Mouse (Mus musculus) intestine, postnatal 0 days (tissue): ENCODE data around the gene Rbm47. TPM values are rescaled to one million over a fixed set of nuclear protein-coding genes. Genes with fewer than 3 reads are reported as not detected.

Experiments used
- ATAC-seq: fragments of 200-750 bp; cut with Nextera tagmentation; 2 replicates; pipeline ENCODE4 v1.8.0; 2017; ENCODE audit warnings: mild to moderate bottlenecking, moderate TSS enrichment, moderate library complexity
- H3K27ac ChIP-seq: fragments of 300-500 bp; sonication (generic); 2 replicates; pipeline ENCODE4 v1.5.1; 2014; ENCODE audit warnings: mild to moderate bottlenecking, low read depth, low read length, moderate library complexity
- H3K27me3 ChIP-seq: fragments of 300-500 bp; sonication (generic); replicated peaks from 2 replicates; pipeline ENCODE4 v1.6.1; 2014; ENCODE audit warnings: low read length, mixed read lengths; ENCODE audit not compliant: control insufficient read depth, insufficient read depth
- H3K36me3 ChIP-seq: fragments of 300-500 bp; sonication (generic); 2 replicates; pipeline ENCODE4 v1.6.1; 2014; ENCODE audit warnings: mild to moderate bottlenecking, moderate library complexity; ENCODE audit not compliant: control insufficient read depth, insufficient read depth
- H3K4me1 ChIP-seq: fragments of 300-500 bp; sonication (generic); replicated peaks from 2 replicates; pipeline ENCODE4 v1.6.1; 2014; ENCODE audit warnings: antibody characterized with exemption, low read length, mixed read lengths; ENCODE audit not compliant: control insufficient read depth, insufficient read depth
- H3K4me2 ChIP-seq: fragments of 300-500 bp; sonication (generic); replicated peaks from 2 replicates; pipeline ENCODE4 v1.6.1; 2014; ENCODE audit warnings: low read depth, mild to moderate bottlenecking, moderate library complexity
- H3K4me3 ChIP-seq: fragments of 300-500 bp; sonication (generic); 2 replicates; pipeline ENCODE4 v1.5.1; 2014; ENCODE audit warnings: low read depth, low read length
- H3K9ac ChIP-seq: fragments of 300-500 bp; sonication (generic); 2 replicates; pipeline ENCODE4 v1.6.1; 2014; ENCODE audit warnings: mild to moderate bottlenecking, low read depth, low read length
- H3K9me3 ChIP-seq: fragments of 300-500 bp; sonication (generic); 2 replicates; pipeline ENCODE4 v1.6.1; 2016; ENCODE audit warnings: mixed run types; ENCODE audit not compliant: control insufficient read depth
- CTCF ChIP-seq: sonication (generic); IDR thresholded peaks from 2 replicates; pipeline ENCODE4 v1.5.1; 2016; ENCODE audit warnings: low read depth, mild to moderate bottlenecking, control low read depth, antibody characterized with exemption, moderate library complexity
- WGBS: fragments of 180-500 bp; shearing (Covaris S2); extraction: QIAGEN DNeasy Blood & Tissue Kit; methylation state at CpG from one replicate; pipeline ENCODE4 v1.1.7; 2014; 5-methylcytosine and 5-hydroxymethylcytosine counted together
- polyA plus RNA-seq: library from polyadenylated mRNA; unstranded; fragments of >200 nt; fragmentation: Nextera tagmentation; extraction: Ambion mirVana; gene quantifications from 2 replicates; pipeline ENCODE4 v1.2.1, GENCODE M21; 2015

The Rbm47 gene
- polyA plus RNA-seq, 1 experiment from 2014 or later = 146 TPM

DNA sequence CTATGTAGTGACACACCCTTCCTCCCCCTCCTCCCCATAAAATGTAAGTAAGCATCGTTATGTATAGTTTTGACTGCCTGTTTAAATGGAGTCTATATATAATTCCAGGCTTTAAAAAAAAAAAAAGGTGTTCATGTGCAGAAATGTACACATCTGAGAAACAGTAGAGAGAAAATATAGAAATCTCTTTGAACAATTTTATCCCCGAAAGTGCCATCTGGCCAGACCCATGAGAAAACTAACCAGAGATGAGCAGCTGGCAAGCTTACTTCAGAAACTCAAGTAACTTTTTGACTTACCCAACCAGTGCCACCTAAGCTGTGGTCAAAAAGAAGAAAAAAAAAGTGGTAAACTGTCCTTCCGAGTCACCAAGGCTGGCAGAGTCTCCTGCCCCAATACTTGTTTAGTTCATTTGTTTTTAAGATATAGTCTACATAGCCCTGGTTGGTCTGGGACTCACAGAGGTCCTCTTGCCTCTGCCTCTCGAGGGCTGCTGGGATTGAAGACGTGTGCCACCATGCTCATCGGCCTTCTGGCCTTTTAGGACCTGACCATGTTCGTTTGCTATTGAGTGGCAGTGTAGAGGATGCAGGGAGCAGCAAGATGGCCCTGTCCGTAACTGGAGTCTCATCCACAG lies 4.3 kb downstream of the Rbm47 start:
- no peaks in the 10 kb centered on the region for H3K9me3 ChIP-seq
- TF ChIP-seq CTCF = no peak
- no peak overlapping the region for H3K4me3 ChIP-seq
- H3K36me3 ChIP-seq = no peaks in the 10 kb centered on the region
- no peak overlapping the region for H3K4me2 ChIP-seq
- no peaks in the 10 kb centered on the region for H3K27me3 ChIP-seq
- H3K4me1 ChIP-seq = no peaks in the 10 kb centered on the region
- no peak for ATAC-seq
- no peak overlapping the region for H3K9ac ChIP-seq
- no peak overlapping the region for H3K27ac ChIP-seq
- 87% methylated on average over 8 of the region's 8 CpGs for WGBS

DNA sequence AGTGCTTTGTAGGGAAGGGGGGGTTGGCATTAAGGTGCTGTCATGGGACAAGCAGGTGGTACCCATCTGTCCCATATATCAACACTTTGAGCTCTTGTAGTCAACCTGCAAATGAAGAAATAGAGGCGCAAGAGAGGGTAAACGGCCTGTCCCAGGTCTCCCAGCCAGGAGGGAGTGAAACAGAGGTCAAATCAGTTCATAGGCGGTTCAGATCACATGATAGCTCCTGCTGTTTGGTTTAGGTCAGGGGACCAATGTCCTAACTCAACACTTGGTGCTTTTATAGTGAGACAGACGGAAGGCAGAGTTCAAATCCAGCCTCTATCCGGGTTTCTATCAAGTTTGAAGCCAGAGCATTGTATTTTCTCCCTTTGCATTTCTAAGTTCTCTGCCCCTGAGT lies 6.0 kb downstream of the Rbm47 start:
- no peak for TF ChIP-seq CTCF
- ATAC-seq = 0 out of 2 replicates have a peak, but pooled peaks have one; percentile 28
- Histone ChIP-seq H3K27me3 (no peaks in the 10 kb centered on the region), H3K4me1 (no peaks in the 10 kb centered on the region), H3K36me3 (no peaks in the 10 kb centered on the region), H3K9me3 (no peaks in the 10 kb centered on the region), H3K27ac (no peak overlapping the region), H3K4me2 (no peak overlapping the region), H3K4me3 (no peak overlapping the region), H3K9ac (no peak overlapping the region)
- whole genome bisulfite sequencing = 72% methylated on average over 5 of the region's 5 CpGs

DNA sequence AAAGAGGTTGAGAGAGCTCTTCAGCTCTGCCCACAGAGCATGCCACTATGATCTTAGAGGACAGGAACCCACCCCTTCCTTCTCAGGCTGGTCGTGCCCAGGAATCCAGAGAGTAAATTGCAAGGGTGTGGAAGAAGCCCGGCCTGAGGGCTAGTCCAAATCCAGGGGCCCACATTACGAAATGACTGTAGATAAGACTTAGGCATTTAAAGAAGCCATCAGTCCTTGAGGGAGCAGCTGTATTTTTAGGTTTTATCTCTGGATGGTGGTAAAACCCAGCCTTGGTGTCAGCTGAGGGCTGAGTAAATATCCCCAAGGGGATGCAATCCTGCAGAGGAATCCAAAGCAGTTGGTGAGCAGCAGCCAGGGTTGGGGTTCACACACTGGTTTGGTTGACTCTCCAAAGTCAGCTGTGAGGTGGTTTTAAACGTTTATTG lies 6.7 kb downstream of the Rbm47 start:
- Histone ChIP-seq H3K4me2 (no peak overlapping the region), H3K4me3 (no peak overlapping the region), H3K36me3 (no peaks in the 10 kb centered on the region), H3K27me3 (no peaks in the 10 kb centered on the region), H3K9ac (no peak overlapping the region), H3K27ac (no peak overlapping the region), H3K4me1 (no peaks in the 10 kb centered on the region), H3K9me3 (no peaks in the 10 kb centered on the region)
- TF ChIP-seq CTCF = no peak
- 20% methylated on average over 4 of the region's 4 CpGs for WGBS
- no peak for ATAC-seq

DNA sequence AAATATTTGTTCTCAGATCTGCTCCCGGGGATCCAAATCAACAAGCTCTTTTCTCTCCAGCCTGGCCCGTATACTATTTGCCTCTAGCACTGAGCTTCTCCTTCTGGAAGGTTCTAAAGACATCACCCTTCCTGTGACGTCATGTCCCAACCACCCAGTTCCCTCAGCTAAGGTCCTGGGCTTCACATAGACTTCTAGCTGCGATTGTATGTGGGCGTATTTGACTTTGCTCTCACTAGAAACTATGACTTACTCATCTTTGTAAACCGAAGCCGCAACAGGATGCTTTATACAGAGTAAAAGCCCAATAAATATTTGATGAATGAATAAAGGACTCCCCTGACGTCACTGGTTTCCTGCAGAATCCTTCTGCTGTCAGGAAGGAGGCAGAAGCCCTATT lies 7.2 kb downstream of the Rbm47 start:
- H3K36me3 ChIP-seq = no peaks in the 10 kb centered on the region
- H3K27me3 ChIP-seq = no peaks in the 10 kb centered on the region
- H3K4me2 ChIP-seq = no peak overlapping the region
- WGBS = 57% methylated on average over 8 of the region's 8 CpGs
- H3K4me1 ChIP-seq = no peaks in the 10 kb centered on the region
- no peak for ATAC-seq
- H3K4me3 ChIP-seq = no peak overlapping the region
- no peak overlapping the region for H3K27ac ChIP-seq
- TF ChIP-seq CTCF = no peak
- no peaks in the 10 kb centered on the region for H3K9me3 ChIP-seq
- H3K9ac ChIP-seq = no peak overlapping the region

DNA sequence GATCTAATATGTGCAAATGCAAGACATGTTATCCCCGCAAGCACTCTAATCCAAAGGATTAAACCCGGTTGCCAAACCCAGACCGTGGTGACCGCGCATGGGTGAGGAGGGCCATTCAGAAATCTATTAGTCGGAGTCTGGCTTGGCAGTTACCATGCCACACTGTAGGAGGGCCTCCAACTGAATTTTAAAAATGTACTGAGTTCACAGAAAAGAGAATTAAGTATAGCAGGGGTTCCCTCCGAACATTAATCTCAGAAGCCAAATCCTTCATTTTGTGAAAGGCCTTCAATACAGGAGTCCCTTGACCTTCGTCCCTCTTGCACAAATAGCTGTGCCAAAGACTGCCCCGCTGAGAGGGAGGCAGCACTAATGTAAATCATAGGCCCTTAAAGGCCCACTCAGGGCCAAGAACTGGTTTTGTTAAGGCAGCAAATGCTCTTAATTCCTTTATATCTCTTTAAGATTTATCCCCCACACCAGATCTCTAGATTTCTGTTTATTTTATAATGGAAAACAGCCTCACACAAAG lies 16.4 kb downstream of the Rbm47 start:
- Histone ChIP-seq H3K9ac (no peak overlapping the region), H3K27ac (no peak overlapping the region), H3K4me1 (no peaks in the 10 kb centered on the region), H3K4me2 (no peak overlapping the region), H3K4me3 (no peak overlapping the region), H3K9me3 (no peaks in the 10 kb centered on the region), H3K27me3 (no peaks in the 10 kb centered on the region), H3K36me3 (no peaks in the 10 kb centered on the region)
- ATAC-seq = no peak
- TF ChIP-seq CTCF = no peak
- WGBS = 75% methylated on average over 9 of the region's 9 CpGs

DNA sequence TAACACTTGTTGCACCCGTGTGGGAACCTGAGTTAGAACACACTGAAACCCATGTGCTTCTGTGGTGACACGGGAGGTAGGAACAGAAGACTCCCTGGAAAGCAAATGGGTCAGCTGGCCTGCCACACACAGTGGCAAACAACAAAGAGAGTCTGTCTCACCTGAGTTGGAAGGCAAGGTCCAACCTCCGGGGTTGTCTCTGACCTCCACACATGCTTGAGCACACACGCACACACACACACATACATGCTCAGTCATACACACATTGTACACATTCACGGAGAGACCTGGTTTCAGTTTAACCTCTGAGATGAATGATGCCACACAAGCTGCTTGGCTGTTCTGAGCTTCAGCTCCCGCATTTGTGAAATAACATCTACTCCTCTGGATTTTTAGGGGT lies 18.3 kb downstream of the Rbm47 start:
- H3K36me3 ChIP-seq = no peaks in the 10 kb centered on the region
- 0 out of 2 replicates have a peak, but pooled peaks have one; percentile 10 for ATAC-seq
- no peak for TF ChIP-seq CTCF
- H3K9ac ChIP-seq = no peak overlapping the region
- H3K4me2 ChIP-seq = no peak overlapping the region
- H3K4me1 ChIP-seq = no peaks in the 10 kb centered on the region
- no peaks in the 10 kb centered on the region for H3K9me3 ChIP-seq
- H3K4me3 ChIP-seq = no peak overlapping the region
- 71% methylated on average over 6 of the region's 6 CpGs for WGBS
- H3K27me3 ChIP-seq = no peaks in the 10 kb centered on the region; the same call in 1 of the 2 replicates
- no peak overlapping the region for H3K27ac ChIP-seq
